Mouse (Mus musculus) embryonic facial prominence, embryonic 10.5 days (tissue): ENCODE data around the gene Fam228a. TPM values are rescaled to one million over a fixed set of nuclear protein-coding genes. Genes with fewer than 3 reads are reported as not detected.
"Not testable (repeated sequence)": the region's sequence is repeated elsewhere in the genome, so short reads cannot be mapped to it uniquely, and the experiment has no call there.

ENCODE experiments used
- DNase-seq: peaks from one replicate; pipeline ENCODE4 v3.0.0-alpha.2; 2017; ENCODE audit warnings: low spot score
- H3K27ac ChIP-seq: fragments of 300-500 bp; sonication (generic); replicated peaks from 2 replicates; pipeline ENCODE4 v1.5.1; 2016; ENCODE audit warnings: mild to moderate bottlenecking
- H3K27me3 ChIP-seq: fragments of 300-500 bp; sonication (generic); replicated peaks from 2 replicates; pipeline ENCODE4 v1.6.1; 2016; ENCODE audit warnings: low read depth, mild to moderate bottlenecking; ENCODE audit not compliant: poor library complexity, severe bottlenecking
- H3K36me3 ChIP-seq: fragments of 300-500 bp; sonication (generic); replicated peaks from 2 replicates; pipeline ENCODE4 v1.6.1; 2016; ENCODE audit warnings: mild to moderate bottlenecking, moderate library complexity
- H3K4me1 ChIP-seq: fragments of 300-500 bp; sonication (generic); 2 replicates; pipeline ENCODE4 v1.6.1; 2016
- H3K4me3 ChIP-seq: fragments of 300-500 bp; sonication (generic); 2 replicates; pipeline ENCODE4 v1.5.1; 2016; ENCODE audit warnings: mild to moderate bottlenecking, moderate library complexity
- H3K9me3 ChIP-seq: fragments of 300-500 bp; sonication (generic); 2 replicates; pipeline ENCODE4 v1.6.1; 2016; ENCODE audit warnings: mild to moderate bottlenecking
- WGBS: fragments of 180-500 bp; shearing (Covaris S2); methylation state at CpG from one replicate; pipeline ENCODE4 v1.1.7; 2016; 5-methylcytosine and 5-hydroxymethylcytosine counted together
- polyA plus RNA-seq: library from polyadenylated mRNA; unstranded; fragments of >200 nt; fragmentation: Nextera tagmentation; extraction: Ambion mirVana; gene quantifications from 2 replicates; pipeline ENCODE4 v1.2.1, GENCODE M21; 2016

Gene Fam228a
- polyA plus RNA-seq, 1 experiment from 2014 or later, result 0.45 TPM

GRCm38 (mm10) chr12:4754451-4754850 is 16.2 kb upstream of the Fam228a start:
- WGBS, result 91% methylated on average over 4 of the region's 4 CpGs

GRCm38 (mm10) chr12:4744486-4744885 is 6.3 kb upstream of the Fam228a start:
- WGBS, result 90% methylated on average over 10 of the region's 10 CpGs
- Histone ChIP-seq H3K27me3 (no peaks in the 10 kb centered on the region), H3K27ac (no peak overlapping the region), H3K36me3 (no peaks in the 10 kb centered on the region), H3K4me1 (no peaks in the 10 kb centered on the region), H3K9me3 (no peaks in the 10 kb centered on the region), H3K4me3 (no peak overlapping the region)
- no peak for DNase-seq

More at GRCm38 (mm10) chr12:4754451-4754850, 16.2 kb upstream of the Fam228a start:
- not testable (repeated sequence) for DNase-seq, H3K27ac ChIP-seq, H3K36me3 ChIP-seq, H3K9me3 ChIP-seq, H3K4me3 ChIP-seq, H3K4me1 ChIP-seq, H3K27me3 ChIP-seq

GRCm38 (mm10) chr12:4742183-4742582 is 4.0 kb upstream of the Fam228a start:
- Histone ChIP-seq H3K4me1 (no peaks in the 10 kb centered on the region), H3K27ac (no peak overlapping the region), H3K9me3 (no peaks in the 10 kb centered on the region), H3K4me3 (no peak overlapping the region), H3K27me3 (no peaks in the 10 kb centered on the region), H3K36me3 (no peaks in the 10 kb centered on the region)
- WGBS, result 87% methylated on average over 3 of the region's 3 CpGs
- no peak for DNase-seq

GRCm38 (mm10) chr12:4740823-4741222 is 2.6 kb upstream of the Fam228a start:
- no peaks in the 10 kb centered on the region for H3K9me3 ChIP-seq
- H3K4me1 ChIP-seq, result no peaks in the 10 kb centered on the region
- H3K27me3 ChIP-seq, result no peaks in the 10 kb centered on the region
- H3K4me3 ChIP-seq, result no peak overlapping the region
- H3K36me3 ChIP-seq, result no peaks in the 10 kb centered on the region
- 74% methylated on average over 7 of the region's 7 CpGs for WGBS
- no peak for DNase-seq
- no peak overlapping the region for H3K27ac ChIP-seq

- no peak for DNase-seq
- no peak overlapping the region for H3K27ac ChIP-seq
- H3K4me1 ChIP-seq, result no peaks in the 10 kb centered on the region
- no peaks in the 10 kb centered on the region for H3K36me3 ChIP-seq
- H3K9me3 ChIP-seq, result no peaks in the 10 kb centered on the region
- H3K4me3 ChIP-seq, result no peak overlapping the region
- 0 out of 2 replicates have a peak, but pooled peaks cover 5% of the 10 kb centered on the region for H3K27me3 ChIP-seq
- WGBS, result 68% methylated on average over 4 of the region's 4 CpGs
These were observed 5.9 kb downstream of the Fam228a start for GRCm38 (mm10) chr12:4732332-4732731.

- 76% methylated on average over 4 of the region's 4 CpGs for WGBS
- no peaks in the 10 kb centered on the region for H3K9me3 ChIP-seq
- no peaks in the 10 kb centered on the region for H3K36me3 ChIP-seq
- H3K4me1 ChIP-seq, result no peaks in the 10 kb centered on the region
- H3K27ac ChIP-seq, result no peak overlapping the region
- H3K27me3 ChIP-seq, result 0 out of 2 replicates have a peak, but pooled peaks cover 5% of the 10 kb centered on the region
- no peak for DNase-seq
- no peak overlapping the region for H3K4me3 ChIP-seq
These were observed 6.6 kb downstream of the Fam228a start for GRCm38 (mm10) chr12:4731629-4732028.

GRCm38 (mm10) chr12:4729165-4729564 is 9.1 kb downstream of the Fam228a start:
- DNase-seq, result no peak
- no peaks in the 10 kb centered on the region for H3K36me3 ChIP-seq
- no peaks in the 10 kb centered on the region for H3K4me1 ChIP-seq
- WGBS, result 91% methylated on average over 3 of the region's 3 CpGs
- no peaks in the 10 kb centered on the region for H3K9me3 ChIP-seq
- no peak overlapping the region for H3K4me3 ChIP-seq
- H3K27me3 ChIP-seq, result no peaks in the 10 kb centered on the region
- no peak overlapping the region for H3K27ac ChIP-seq

GRCm38 (mm10) chr12:4719762-4720754 is 18.2 kb downstream of the Fam228a start:
- peaks cover 7% of the 10 kb centered on the region; the same call in 1 of the 2 replicates for H3K4me1 ChIP-seq
- DNase-seq, result no peak
- 73% methylated on average over 17 of the region's 17 CpGs for WGBS
- H3K27ac ChIP-seq, result no peak overlapping the region; the same call in 1 of the 2 replicates
- no peaks in the 10 kb centered on the region for H3K9me3 ChIP-seq
- no peaks in the 10 kb centered on the region for H3K36me3 ChIP-seq
- H3K4me3 ChIP-seq, result no peak overlapping the region
- no peaks in the 10 kb centered on the region for H3K27me3 ChIP-seq

- Histone ChIP-seq H3K27me3 (no peaks in the 10 kb centered on the region), H3K4me3 (no peak overlapping the region), H3K36me3 (no peaks in the 10 kb centered on the region), H3K27ac (no peak overlapping the region), H3K4me1 (peaks cover 7% of the 10 kb centered on the region; the same call in 1 of the 2 replicates), H3K9me3 (no peaks in the 10 kb centered on the region)
- 78% methylated on average over 13 of the region's 13 CpGs for WGBS
- no peak for DNase-seq
These were observed 19.0 kb downstream of the Fam228a start for GRCm38 (mm10) chr12:4719066-4719761.

GRCm38 (mm10) chr12:4717417-4717816 is 20.8 kb downstream of the Fam228a start:
- H3K36me3 ChIP-seq, result peaks cover 3% of the 10 kb centered on the region; the same call in 1 of the 2 replicates
- DNase-seq, result peak; percentile 43
- H3K27me3 ChIP-seq, result no peaks in the 10 kb centered on the region
- no peak overlapping the region for H3K27ac ChIP-seq
- no peak overlapping the region for H3K4me3 ChIP-seq
- H3K4me1 ChIP-seq, result peaks cover 10% of the 10 kb centered on the region; the same call in 1 of the 2 replicates
- 11% methylated on average over 7 of the region's 7 CpGs for WGBS
- H3K9me3 ChIP-seq, result no peaks in the 10 kb centered on the region

GRCm38 (mm10) chr12:4715606-4716005 is 22.6 kb downstream of the Fam228a start:
- 77% methylated on average over 10 of the region's 10 CpGs for WGBS
- H3K4me1 ChIP-seq, result peaks cover 10% of the 10 kb centered on the region; the same call in 1 of the 2 replicates
- peak; percentile 6 for DNase-seq
- no peak overlapping the region for H3K4me3 ChIP-seq
- no peaks in the 10 kb centered on the region for H3K9me3 ChIP-seq
- no peak overlapping the region for H3K27ac ChIP-seq
- peaks cover 12% of the 10 kb centered on the region; the same call in 1 of the 2 replicates for H3K36me3 ChIP-seq
- no peaks in the 10 kb centered on the region for H3K27me3 ChIP-seq

- H3K27me3 ChIP-seq, result no peaks in the 10 kb centered on the region
- peaks cover 7% of the 10 kb centered on the region; the same call in 1 of the 2 replicates for H3K4me1 ChIP-seq
- 84% methylated on average over 4 of the region's 4 CpGs for WGBS
- no peak overlapping the region for H3K27ac ChIP-seq
- H3K36me3 ChIP-seq, result peaks cover 26% of the 10 kb centered on the region
- no peak overlapping the region for H3K4me3 ChIP-seq
- H3K9me3 ChIP-seq, result no peaks in the 10 kb centered on the region
- no peak for DNase-seq
These were observed 24.9 kb downstream of the Fam228a start for GRCm38 (mm10) chr12:4713361-4713760.
